10 mouse cellular contexts compared by ENCODE assay signal in genomic region chr3:145833948-145834538, GRCm38 (mm10).
A peak's percentile ranks its signal among the peaks of the same experiment; 100 is the strongest.
DNase-seq lines count a peak whose midpoint lies in the region; ATAC-seq and TF ChIP-seq lines count a peak whose summit lies in the region.
"Had no signal": no experiment of that assay in that cellular context is flagged by ENCODE, and none has a peak within 500 bp of the region (broad histone marks: within the 10 kb centered on the region; RNA-seq: fewer than 3 reads in every experiment).

No protein-coding gene starts in this region.

- no peak overlapping the region for H3K4me3 ChIP-seq in heart, embryonic 12.5 days
- no peak overlapping the region for H3K4me3 ChIP-seq in kidney, postnatal 0 days (replicated peaks; ENCODE audit: low read depth, low read length)
- no peak overlapping the region for H3K4me3 ChIP-seq in thymus, adult 2 months (ENCODE audit: control insufficient read depth, insufficient read depth, low read length)
- H3K4me3 ChIP-seq: neural tube, embryonic 12.5 days had no signal

- no peaks in the 10 kb centered on the region for H3K27me3 ChIP-seq in heart, embryonic 12.5 days (replicated peaks)
- no peaks in the 10 kb centered on the region for H3K27me3 ChIP-seq in kidney, postnatal 0 days (ENCODE audit: insufficient read depth, low read length)
- H3K27me3 ChIP-seq in thymus, adult 2 months (ENCODE audit: control insufficient read depth, insufficient read depth, low read length), result no peaks in the 10 kb centered on the region
- H3K27me3 ChIP-seq: neural tube, embryonic 12.5 days had no signal

- H3K27ac ChIP-seq in heart, embryonic 12.5 days (ENCODE audit: poor library complexity, severe bottlenecking), result no peak overlapping the region
- no peak overlapping the region for H3K27ac ChIP-seq in kidney, postnatal 0 days
- no peak overlapping the region for H3K27ac ChIP-seq in thymus, adult 2 months (ENCODE audit: control insufficient read depth, insufficient read depth, low read length)
- H3K27ac ChIP-seq: neural tube, embryonic 12.5 days had no signal

- TF ChIP-seq CTCF in kidney, postnatal 0 days (IDR thresholded peaks at IDR 0.05; ENCODE audit: low read depth), result no peak
- TF ChIP-seq CTCF in thymus, adult 2 months (IDR thresholded peaks at IDR 0.05; ENCODE audit: borderline replicate concordance, control insufficient read depth, extremely low read depth, insufficient read depth, low read length, poor library complexity), result no peak

- no peaks in the 10 kb centered on the region for H3K36me3 ChIP-seq in heart, embryonic 12.5 days
- H3K36me3 ChIP-seq in kidney, postnatal 0 days (ENCODE audit: insufficient read depth, low read length), result no peaks in the 10 kb centered on the region; the same call in 1 of the 2 replicates
- H3K36me3 ChIP-seq in thymus, adult 2 months (ENCODE audit: control insufficient read depth, insufficient read depth, low read length), result no peaks in the 10 kb centered on the region
- H3K36me3 ChIP-seq: neural tube, embryonic 12.5 days had no signal

- H3K9ac ChIP-seq in heart, embryonic 12.5 days, result no peak overlapping the region
- no peak overlapping the region for H3K9ac ChIP-seq in kidney, postnatal 0 days (ENCODE audit: low read depth, low read length)
- H3K9ac ChIP-seq: neural tube, embryonic 12.5 days had no signal

- DNase-seq in heart, adult 8-10 months (ENCODE audit: low spot score), result peak; percentile 65
- peak; percentile 43 for DNase-seq in embryo, embryonic 11 days
- peak; percentile 87 for DNase-seq in kidney, postnatal 0 days (ENCODE audit: low spot score)
- peak; percentile 12 for DNase-seq in mesoderm, embryonic 11.5 days (ENCODE audit: low read depth, low spot score)
- DNase-seq in c-Kit-positive CD71-positive TER-119-positive erythroid progenitor cells, embryonic 14.5 days (ENCODE audit: low spot score), result no peak
- no peak for DNase-seq in thymus, adult 2 months
- DNase-seq: cerebellum, postnatal 36 days had no signal

- no peak for TF ChIP-seq POLR2A in thymus, adult 2 months (IDR thresholded peaks at IDR 0.05; ENCODE audit: control insufficient read depth, extremely low read depth, insufficient read depth, low read length, poor library complexity)

- no peak for ATAC-seq in heart, embryonic 12.5 days (ENCODE audit: insufficient number of reproducible peaks, low FRiP score)
- no peak for ATAC-seq in kidney, postnatal 0 days (replicated peaks; ENCODE audit: low FRiP score, low read depth)
- ATAC-seq in erythroblast, adult 5-6 weeks (replicated peaks; ENCODE audit: low FRiP score, poor library complexity, severe bottlenecking), result no peak

- peaks cover 21% of the 10 kb centered on the region for H3K4me1 ChIP-seq in heart, embryonic 12.5 days (replicated peaks)
- H3K4me1 ChIP-seq in kidney, postnatal 0 days (replicated peaks; ENCODE audit: insufficient read depth, low read length), result no peaks in the 10 kb centered on the region
- no peaks in the 10 kb centered on the region for H3K4me1 ChIP-seq in thymus, adult 2 months (replicated peaks; ENCODE audit: control insufficient read depth, insufficient read depth, low read length)

- 0 out of 2 replicates have a peak, but pooled peaks cover under 1% of the 10 kb centered on the region for H3K9me3 ChIP-seq in heart, embryonic 12.5 days (replicated peaks)
- no peaks in the 10 kb centered on the region for H3K9me3 ChIP-seq in kidney, postnatal 0 days (replicated peaks; ENCODE audit: low read length)
- H3K9me3 ChIP-seq: neural tube, embryonic 12.5 days had no signal

- H3K4me2 ChIP-seq in heart, embryonic 12.5 days, result no peak overlapping the region
- H3K4me2 ChIP-seq in kidney, postnatal 0 days (ENCODE audit: low read length), result no peak overlapping the region
- H3K4me2 ChIP-seq: neural tube, embryonic 12.5 days had no signal

- 46% methylated on average over 8 of the region's 8 CpGs for WGBS in heart, embryonic 12.5 days
- WGBS in kidney, postnatal 0 days, result 15% methylated on average over 8 of the region's 8 CpGs
- 42% methylated on average over 8 of the region's 8 CpGs for WGBS in thymus, adult 2 months

Comparison
In these comparisons a context has a peak if more than half of its experiments do, and no peak if none do; other contexts are left out.
1. DNase-seq: peak in heart, adult 8-10 months (single experiment), embryo, embryonic 11 days (single experiment), kidney, postnatal 0 days (single experiment) and mesoderm, embryonic 11.5 days (single experiment); none in c-Kit-positive CD71-positive TER-119-positive erythroid progenitor cells, embryonic 14.5 days (single experiment) and thymus, adult 2 months (single experiment).